Mouse (Mus musculus) neural tube, embryonic 11.5 days (tissue): Measurements from ENCODE around the gene Bace1. TPM values are rescaled to one million over a fixed set of nuclear protein-coding genes. Genes with fewer than 3 reads are reported as not detected.

Source experiments
- ATAC-seq: fragments of 200-750 bp; cut with Nextera tagmentation; 2 replicates; pipeline ENCODE4 v1.8.0; 2017; ENCODE audit warnings: moderate number of reproducible peaks, mild to moderate bottlenecking, moderate TSS enrichment, moderate library complexity; ENCODE audit not compliant: insufficient read depth, low FRiP score, low TSS enrichment
- DNase-seq: peaks from one replicate; pipeline ENCODE4 v3.0.0-alpha.2; 2015; ENCODE audit warnings: low spot score
- H3K27ac ChIP-seq: fragments of 300-500 bp; sonication (generic); 2 replicates; pipeline ENCODE4 v1.5.1; 2014; ENCODE audit warnings: low read depth, mild to moderate bottlenecking, low read length
- H3K27me3 ChIP-seq: fragments of 300-500 bp; sonication (generic); 2 replicates; pipeline ENCODE4 v1.6.1; 2014; ENCODE audit warnings: mild to moderate bottlenecking, low read length, mixed read lengths; ENCODE audit not compliant: control insufficient read depth, insufficient read depth
- H3K36me3 ChIP-seq: fragments of 300-500 bp; sonication (generic); 2 replicates; pipeline ENCODE4 v1.6.1; 2014; ENCODE audit warnings: mild to moderate bottlenecking, low read length, moderate library complexity, mixed read lengths; ENCODE audit not compliant: control insufficient read depth, insufficient read depth
- H3K4me1 ChIP-seq: fragments of 300-500 bp; sonication (generic); 2 replicates; pipeline ENCODE4 v1.6.1; 2014; ENCODE audit warnings: low read length, mixed read lengths; ENCODE audit not compliant: control insufficient read depth, insufficient read depth
- H3K4me2 ChIP-seq: fragments of 300-500 bp; sonication (generic); 2 replicates; pipeline ENCODE4 v1.6.1; 2014; ENCODE audit warnings: low read depth, mild to moderate bottlenecking, moderate library complexity
- H3K4me3 ChIP-seq: fragments of 300-500 bp; sonication (generic); 2 replicates; pipeline ENCODE4 v1.5.1; 2014; ENCODE audit warnings: low read depth, low read length
- H3K9ac ChIP-seq: fragments of 300-500 bp; sonication (generic); 2 replicates; pipeline ENCODE4 v1.6.1; 2014; ENCODE audit warnings: mild to moderate bottlenecking, low read length
- H3K9me3 ChIP-seq: fragments of 300-500 bp; sonication (generic); 2 replicates; pipeline ENCODE4 v1.6.1; 2016; ENCODE audit warnings: low read length; ENCODE audit not compliant: control insufficient read depth
- WGBS: fragments of 180-500 bp; shearing (Covaris S2); extraction: QIAGEN DNeasy Blood & Tissue Kit; methylation state at CpG from one replicate; pipeline ENCODE4 v1.1.7; 2014; 5-methylcytosine and 5-hydroxymethylcytosine counted together
- polyA plus RNA-seq: library from polyadenylated mRNA; unstranded; fragments of >200 nt; fragmentation: Nextera tagmentation; extraction: Ambion mirVana; gene quantifications from 2 replicates; pipeline ENCODE4 v1.2.1, GENCODE M21; 2014

The Bace1 gene
- polyA plus RNA-seq, 1 experiment from 2014 or later, result 32.2 TPM

- Histone ChIP-seq H3K4me2 (no peak overlapping the region), H3K27ac (no peak overlapping the region), H3K9me3 (no peaks in the 10 kb centered on the region), H3K4me1 (no peaks in the 10 kb centered on the region), H3K4me3 (no peak overlapping the region), H3K27me3 (no peaks in the 10 kb centered on the region), H3K9ac (no peak overlapping the region; the same call in 1 of the 2 replicates), H3K36me3 (no peaks in the 10 kb centered on the region)
- 90% methylated on average over 8 of the region's 8 CpGs for WGBS
- DNase-seq (no peak), ATAC-seq (no peak)
Measured at GRCm38 (mm10) chr9:45850528-45851155, 12.3 kb downstream of the Bace1 start.

- H3K9me3 ChIP-seq, result no peaks in the 10 kb centered on the region
- ATAC-seq (no peak), DNase-seq (no peak)
- H3K27ac ChIP-seq, result no peak overlapping the region
- H3K4me3 ChIP-seq, result no peak overlapping the region
- no peak overlapping the region for H3K9ac ChIP-seq
- no peaks in the 10 kb centered on the region for H3K4me1 ChIP-seq
- no peaks in the 10 kb centered on the region for H3K36me3 ChIP-seq
- 70% methylated on average over 5 of the region's 5 CpGs for WGBS
- H3K4me2 ChIP-seq, result no peak overlapping the region
- H3K27me3 ChIP-seq, result no peaks in the 10 kb centered on the region
Measured at GRCm38 (mm10) chr9:45851330-45851729, 12.9 kb downstream of the Bace1 start.

GRCm38 (mm10) chr9:45851776-45852175, 13.4 kb downstream of the Bace1 start:
- WGBS, result 97% methylated on average over 2 of the region's 2 CpGs

GRCm38 (mm10) chr9:45853695-45854094, 15.3 kb downstream of the Bace1 start:
- Histone ChIP-seq H3K4me3 (no peak overlapping the region), H3K9ac (no peak overlapping the region), H3K36me3 (0 out of 2 replicates have a peak, but pooled peaks cover 2% of the 10 kb centered on the region), H3K4me2 (no peak overlapping the region), H3K27ac (no peak overlapping the region), H3K4me1 (no peaks in the 10 kb centered on the region), H3K9me3 (no peaks in the 10 kb centered on the region), H3K27me3 (no peaks in the 10 kb centered on the region)
- DNase-seq (no peak), ATAC-seq (no peak)
- WGBS, result 89% methylated on average over 2 of the region's 2 CpGs

More at GRCm38 (mm10) chr9:45851776-45852175, 13.4 kb downstream of the Bace1 start:
- Histone ChIP-seq H3K36me3 (no peaks in the 10 kb centered on the region), H3K27me3 (no peaks in the 10 kb centered on the region), H3K4me2 (no peak overlapping the region), H3K9me3 (no peaks in the 10 kb centered on the region), H3K4me1 (no peaks in the 10 kb centered on the region), H3K9ac (no peak overlapping the region), H3K27ac (no peak overlapping the region), H3K4me3 (no peak overlapping the region)
- ATAC-seq (no peak), DNase-seq (no peak)

- DNase-seq, result no peak
- WGBS, result 85% methylated on average over 1 of the region's 1 CpGs
- ATAC-seq, result no peak
- H3K27me3 ChIP-seq, result no peaks in the 10 kb centered on the region
- H3K9ac ChIP-seq, result no peak overlapping the region
- no peak overlapping the region for H3K4me3 ChIP-seq
- H3K4me2 ChIP-seq, result no peak overlapping the region
- no peaks in the 10 kb centered on the region for H3K9me3 ChIP-seq
- H3K27ac ChIP-seq, result no peak overlapping the region
- peaks cover 2% of the 10 kb centered on the region; the same call in 1 of the 2 replicates for H3K36me3 ChIP-seq
- H3K4me1 ChIP-seq, result no peaks in the 10 kb centered on the region
Measured at GRCm38 (mm10) chr9:45854136-45854535, 15.8 kb downstream of the Bace1 start.

GRCm38 (mm10) chr9:45859364-45859763, 21.0 kb downstream of the Bace1 start:
- WGBS, result 93% methylated on average over 10 of the region's 10 CpGs
- H3K9ac ChIP-seq, result no peak overlapping the region
- H3K4me3 ChIP-seq, result no peak overlapping the region
- H3K4me2 ChIP-seq, result no peak overlapping the region
- H3K9me3 ChIP-seq, result no peaks in the 10 kb centered on the region
- H3K4me1 ChIP-seq, result no peaks in the 10 kb centered on the region
- H3K27ac ChIP-seq, result no peak overlapping the region
- no peaks in the 10 kb centered on the region for H3K27me3 ChIP-seq
- ATAC-seq, result no peak
- H3K36me3 ChIP-seq, result peaks cover 18% of the 10 kb centered on the region
- DNase-seq, result no peak

GRCm38 (mm10) chr9:45861813-45862212, 23.4 kb downstream of the Bace1 start:
- DNase-seq (no peak), ATAC-seq (no peak)
- Histone ChIP-seq H3K27ac (no peak overlapping the region), H3K9me3 (no peaks in the 10 kb centered on the region), H3K27me3 (no peaks in the 10 kb centered on the region), H3K36me3 (peaks cover 26% of the 10 kb centered on the region), H3K4me1 (no peaks in the 10 kb centered on the region), H3K4me2 (no peak overlapping the region), H3K4me3 (no peak overlapping the region), H3K9ac (no peak overlapping the region)
- WGBS, result 54% methylated on average over 7 of the region's 7 CpGs

GRCm38 (mm10) chr9:45869181-45869580, 30.8 kb downstream of the Bace1 start:
- no peaks in the 10 kb centered on the region for H3K4me1 ChIP-seq
- no peak overlapping the region for H3K4me3 ChIP-seq
- H3K9me3 ChIP-seq, result no peaks in the 10 kb centered on the region
- DNase-seq (no peak), ATAC-seq (no peak)
- peaks cover 29% of the 10 kb centered on the region for H3K36me3 ChIP-seq
- WGBS, result 90% methylated on average over 3 of the region's 3 CpGs
- H3K9ac ChIP-seq, result no peak overlapping the region
- no peaks in the 10 kb centered on the region for H3K27me3 ChIP-seq
- no peak overlapping the region for H3K27ac ChIP-seq
- no peak overlapping the region for H3K4me2 ChIP-seq

GRCm38 (mm10) chr9:45870265-45870664, 31.9 kb downstream of the Bace1 start:
- no peak for DNase-seq
- peaks cover 27% of the 10 kb centered on the region for H3K36me3 ChIP-seq
- H3K4me3 ChIP-seq, result no peak overlapping the region
- H3K27me3 ChIP-seq, result no peaks in the 10 kb centered on the region
- H3K4me1 ChIP-seq, result no peaks in the 10 kb centered on the region
- 89% methylated on average over 3 of the region's 3 CpGs for WGBS
- H3K27ac ChIP-seq, result no peak overlapping the region
- H3K9me3 ChIP-seq, result no peaks in the 10 kb centered on the region
- no peak overlapping the region for H3K9ac ChIP-seq
- no peak for ATAC-seq
- H3K4me2 ChIP-seq, result no peak overlapping the region
